Mouse (Mus musculus): ENCODE data around the gene St3gal5. TPM values are rescaled to one million over a fixed set of nuclear protein-coding genes. Genes with fewer than 3 reads are reported as not detected.
"Not testable (repeated sequence)": the region's sequence is repeated elsewhere in the genome, so short reads cannot be mapped to it uniquely, and the experiment has no call there.

Gene St3gal5
- polyA plus RNA-seq, 1 experiment from 2014 or later: 18.9 TPM

DNA sequence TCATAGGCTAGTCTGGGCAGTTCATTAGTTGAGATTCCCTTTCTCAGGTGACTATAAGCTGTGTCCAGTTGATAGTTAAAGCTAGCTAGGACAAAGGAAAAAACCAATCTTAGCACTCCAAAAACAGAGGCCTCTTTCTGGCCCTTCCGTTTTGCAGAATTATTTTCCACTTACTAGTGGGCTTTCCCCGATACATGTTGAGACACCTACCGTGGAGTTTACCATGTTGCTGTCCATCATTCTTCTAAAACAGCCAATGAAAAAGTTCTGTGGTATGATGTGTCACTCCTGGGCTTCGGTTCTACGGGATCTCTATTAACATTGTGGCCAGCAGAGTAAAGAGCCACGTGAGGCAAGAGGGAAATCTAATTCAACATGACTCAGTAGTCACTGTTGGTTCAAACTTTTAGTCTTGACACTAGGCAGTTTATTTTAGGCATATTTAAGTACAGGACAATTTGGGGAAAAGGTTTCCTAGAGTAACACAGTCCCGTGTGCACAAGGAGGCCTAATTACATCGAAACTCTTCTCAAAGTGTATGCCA is 35.4 kb downstream of the St3gal5 start:
- H3K36me3 ChIP-seq (ENCODE audit: inconsistent target): 0 out of 2 replicates have a peak, but pooled peaks cover 17% of the 10 kb centered on the region
- peaks cover 31% of the 10 kb centered on the region for H3K79me2 ChIP-seq (ENCODE audit: inconsistent target)
- WGBS (ENCODE audit: missing documents): 98% methylated on average over 8 of the region's 8 CpGs
- no peak overlapping the region for H3K27ac ChIP-seq
- no peak overlapping the region for H3K4me3 ChIP-seq (ENCODE audit: inconsistent target)

DNA sequence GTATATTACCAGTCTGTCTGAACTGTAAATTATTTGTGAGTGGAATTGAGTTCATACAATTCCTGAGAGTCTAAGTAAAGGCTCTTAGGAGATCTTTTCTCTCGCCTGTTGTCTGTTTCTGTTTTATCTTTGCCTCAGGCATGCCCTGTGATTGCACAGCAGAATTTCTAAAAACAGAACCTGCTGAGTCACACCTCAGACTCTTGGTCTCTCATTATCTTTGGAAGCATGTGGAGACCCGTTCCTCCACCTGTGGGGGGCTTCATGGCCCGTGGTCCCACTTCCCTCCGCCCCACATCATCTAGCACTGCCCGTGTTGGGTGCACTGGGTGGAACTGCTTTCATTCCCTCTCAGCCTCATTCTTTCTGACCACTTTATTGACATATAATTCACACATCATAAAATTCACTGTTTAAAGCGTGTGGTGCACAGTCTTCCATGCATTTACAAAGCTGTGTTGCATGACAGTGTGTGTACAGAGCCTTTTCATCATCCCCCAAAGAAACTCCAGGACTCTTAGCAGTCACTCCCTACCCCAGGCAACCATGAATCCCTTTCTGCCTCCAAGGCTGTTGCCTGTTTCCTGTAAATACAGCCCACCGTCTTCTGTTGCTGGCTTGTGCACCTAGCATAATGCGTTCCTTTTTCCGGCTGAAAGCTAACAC is 37.6 kb downstream of the St3gal5 start:
- 48% methylated on average over 9 of the region's 9 CpGs for WGBS (ENCODE audit: missing documents)
- peak overlapping the region; percentile 31 for H3K27ac ChIP-seq
- H3K79me2 ChIP-seq (ENCODE audit: inconsistent target): peaks cover 22% of the 10 kb centered on the region
- H3K36me3 ChIP-seq (ENCODE audit: inconsistent target): 0 out of 2 replicates have a peak, but pooled peaks cover 17% of the 10 kb centered on the region
- no peak overlapping the region for H3K4me3 ChIP-seq (ENCODE audit: inconsistent target)

DNA sequence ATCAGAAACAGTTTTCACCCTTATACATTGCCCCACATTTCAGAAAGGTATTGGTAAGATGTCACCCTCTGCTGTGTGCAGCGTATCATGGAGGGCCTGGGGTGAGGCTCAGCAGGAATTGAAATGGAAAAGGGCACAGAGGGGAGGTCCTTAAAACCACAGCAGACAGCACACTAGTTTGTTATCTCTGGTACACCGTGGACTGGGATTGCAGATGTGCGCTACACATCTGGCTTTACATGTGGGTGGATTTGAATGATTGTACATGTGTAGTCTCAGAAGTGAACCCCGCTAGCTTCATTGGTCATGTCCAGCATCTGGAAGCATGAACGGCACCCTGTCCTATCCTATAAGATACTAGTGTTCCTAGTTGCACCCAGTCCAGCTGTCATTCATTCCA is 38.6 kb downstream of the St3gal5 start:
- peaks cover 22% of the 10 kb centered on the region for H3K79me2 ChIP-seq (ENCODE audit: inconsistent target)
- no peak overlapping the region for H3K27ac ChIP-seq
- 98% methylated on average over 5 of the region's 5 CpGs for WGBS (ENCODE audit: missing documents)
- H3K4me3 ChIP-seq (ENCODE audit: inconsistent target): no peak overlapping the region
- H3K36me3 ChIP-seq (ENCODE audit: inconsistent target): 0 out of 2 replicates have a peak, but pooled peaks cover 12% of the 10 kb centered on the region

DNA sequence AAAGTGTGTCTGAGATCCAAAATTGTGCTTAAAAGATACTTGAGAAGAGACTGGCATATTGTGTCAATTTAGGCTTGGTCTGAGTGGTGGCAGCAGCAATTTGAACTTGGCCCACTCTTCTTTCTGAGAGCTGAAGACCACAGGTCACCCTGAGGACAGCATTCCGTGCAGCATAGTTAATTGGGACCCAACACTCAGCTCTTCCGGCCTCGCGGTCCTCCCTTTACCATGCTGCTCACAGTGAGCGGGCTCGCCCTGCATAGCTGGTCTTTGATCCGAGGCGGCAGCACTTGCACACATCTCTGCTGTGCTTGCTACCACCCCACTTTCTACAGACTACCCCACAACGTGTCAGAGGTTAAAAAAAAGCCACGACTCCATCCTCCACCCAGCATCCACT is 39.2 kb downstream of the St3gal5 start:
- WGBS (ENCODE audit: missing documents): 95% methylated on average over 10 of the region's 10 CpGs
- peaks cover 22% of the 10 kb centered on the region for H3K79me2 ChIP-seq (ENCODE audit: inconsistent target)
- 0 out of 2 replicates have a peak, but pooled peaks cover 8% of the 10 kb centered on the region for H3K36me3 ChIP-seq (ENCODE audit: inconsistent target)
- no peak overlapping the region for H3K4me3 ChIP-seq (ENCODE audit: inconsistent target)
- H3K27ac ChIP-seq: no peak overlapping the region

DNA sequence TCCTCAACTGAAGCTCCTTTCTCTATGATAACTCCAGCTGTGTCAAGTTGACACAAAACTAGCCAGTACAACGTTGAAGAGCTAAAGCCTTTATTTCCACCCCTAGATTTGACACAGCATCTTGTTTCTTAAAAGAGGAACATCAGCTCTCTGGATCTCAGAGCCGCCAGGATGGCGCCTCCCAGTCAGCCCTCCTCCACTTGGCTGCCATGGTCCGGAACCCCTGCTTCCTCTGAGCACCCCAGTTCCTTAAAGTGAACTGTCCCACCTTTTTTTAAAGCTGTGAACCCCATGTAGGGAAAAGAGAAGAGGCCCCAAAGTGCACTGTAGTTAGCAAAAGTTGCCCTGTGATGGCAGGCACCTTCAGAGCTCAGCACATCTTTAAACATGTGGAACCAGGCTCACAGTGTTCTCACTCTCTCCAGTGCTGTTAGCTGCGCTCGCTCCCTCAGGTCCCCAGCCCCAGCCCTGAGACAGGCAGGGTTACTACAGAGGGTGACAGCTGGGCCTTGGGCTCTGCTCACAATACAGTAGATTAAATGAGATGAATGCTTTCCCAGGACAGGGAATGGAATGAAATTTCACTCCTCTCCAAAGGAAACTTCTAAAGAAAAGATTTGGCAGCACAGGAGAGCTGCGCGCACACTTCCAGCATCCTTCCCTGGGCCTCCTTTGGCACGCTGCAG is 42.3 kb downstream of the St3gal5 start:
- H3K27ac ChIP-seq: peak overlapping the region; percentile 95
- H3K36me3 ChIP-seq (ENCODE audit: inconsistent target): no peaks in the 10 kb centered on the region
- H3K4me3 ChIP-seq (ENCODE audit: inconsistent target): no peak overlapping the region
- 33% methylated on average over 9 of the region's 9 CpGs for WGBS (ENCODE audit: missing documents)
- peaks cover 17% of the 10 kb centered on the region for H3K79me2 ChIP-seq (ENCODE audit: inconsistent target)

DNA sequence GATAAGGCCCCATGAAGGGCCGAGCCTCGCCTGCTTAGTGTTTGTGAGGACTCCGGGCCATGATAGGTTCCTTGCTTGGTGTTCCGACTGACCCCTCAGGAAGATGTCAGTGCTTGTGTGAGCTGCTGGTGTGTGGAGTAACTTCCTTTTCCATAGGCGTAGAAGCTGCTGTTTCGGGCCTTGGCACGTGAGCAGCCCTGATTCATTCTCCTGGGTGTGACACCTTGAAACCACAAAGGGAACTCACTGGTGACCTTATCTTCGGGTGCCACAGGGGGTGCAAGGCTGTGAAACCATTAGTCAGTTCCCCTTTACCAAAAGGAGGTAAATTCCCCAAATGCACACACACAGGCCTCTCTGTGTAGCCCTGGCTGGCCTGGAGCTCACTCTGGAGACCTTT is 43.0 kb downstream of the St3gal5 start:
- Histone ChIP-seq H3K27ac (peak overlapping the region; percentile 95), H3K4me3 (ENCODE audit: inconsistent target) (no peak overlapping the region), H3K79me2 (ENCODE audit: inconsistent target) (peaks cover 11% of the 10 kb centered on the region), H3K36me3 (ENCODE audit: inconsistent target) (no peaks in the 10 kb centered on the region)
- 13% methylated on average over 8 of the region's 8 CpGs for WGBS (ENCODE audit: missing documents)

DNA sequence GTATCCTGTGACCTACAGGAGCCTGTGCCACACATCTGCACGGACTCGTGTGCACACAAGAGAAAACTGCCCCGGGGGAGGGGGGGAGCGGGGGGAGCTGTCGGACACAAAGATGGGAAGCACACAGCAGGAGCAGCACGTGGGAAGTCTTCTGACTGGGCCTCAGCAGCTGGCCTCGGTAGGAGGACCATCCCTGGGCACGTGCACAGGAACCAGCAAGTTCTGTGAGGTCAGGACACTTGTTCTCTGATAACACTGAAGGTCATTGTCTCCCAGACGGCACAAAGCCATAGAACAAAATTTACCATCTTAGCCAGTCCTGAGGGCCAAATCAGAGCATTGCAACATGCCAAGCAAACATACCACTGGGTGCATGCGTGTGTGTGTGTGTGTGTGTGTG is 43.8 kb downstream of the St3gal5 start:
- peak overlapping the region; percentile 95 for H3K27ac ChIP-seq
- 69% methylated on average over 10 of the region's 10 CpGs for WGBS (ENCODE audit: missing documents)
- peaks cover 4% of the 10 kb centered on the region; the same call in 1 of the 2 replicates for H3K79me2 ChIP-seq (ENCODE audit: inconsistent target)
- H3K4me3 ChIP-seq (ENCODE audit: inconsistent target): no peak overlapping the region
- H3K36me3 ChIP-seq (ENCODE audit: inconsistent target): no peaks in the 10 kb centered on the region

DNA sequence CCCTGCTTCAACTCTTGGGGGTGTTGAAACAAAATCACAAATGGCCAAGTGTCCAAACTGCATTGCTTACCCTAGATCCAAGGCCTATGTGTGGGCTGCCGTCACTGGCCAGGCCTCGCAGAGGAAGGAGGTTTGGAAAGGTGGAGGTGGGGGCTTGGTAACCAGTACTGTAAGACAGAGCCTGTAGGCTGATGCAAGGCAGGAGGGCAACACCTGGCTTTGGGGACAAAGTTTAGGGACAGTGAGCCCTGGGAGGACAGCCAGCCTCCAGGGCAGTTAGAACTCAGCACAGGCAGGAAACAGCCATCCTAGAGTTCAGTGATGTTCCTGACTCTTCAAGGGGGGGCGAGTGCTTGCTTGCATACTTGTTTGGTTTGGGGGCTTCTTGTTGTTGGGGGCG is 45.2 kb downstream of the St3gal5 start:
- Histone ChIP-seq H3K27ac (no peak overlapping the region), H3K79me2 (ENCODE audit: inconsistent target) (no peaks in the 10 kb centered on the region), H3K36me3 (ENCODE audit: inconsistent target) (peaks cover 3% of the 10 kb centered on the region; the same call in 1 of the 2 replicates), H3K4me3 (ENCODE audit: inconsistent target) (no peak overlapping the region)
- WGBS (ENCODE audit: missing documents): 96% methylated on average over 4 of the region's 4 CpGs

DNA sequence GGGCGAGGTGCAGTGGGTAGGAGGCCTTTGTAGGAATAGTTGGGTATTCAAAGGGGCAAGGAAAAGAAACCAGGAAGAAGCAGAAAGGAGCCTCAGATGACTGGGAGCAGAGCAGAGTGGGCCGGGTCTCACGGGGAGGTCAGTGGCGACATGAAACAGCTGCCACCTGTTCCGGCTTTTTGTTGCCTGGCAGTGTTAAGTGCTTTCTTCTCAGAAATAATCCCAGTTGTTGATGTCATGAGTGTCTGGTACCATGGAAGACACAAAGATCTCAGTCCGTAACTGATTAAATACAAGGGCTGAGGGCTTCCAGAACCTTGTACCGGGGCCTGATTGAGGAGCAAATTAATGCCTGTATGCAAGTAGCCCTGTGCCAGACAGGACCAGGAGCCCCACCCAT is 47.0 kb downstream of the St3gal5 start:
- Histone ChIP-seq H3K79me2 (ENCODE audit: inconsistent target) (no peaks in the 10 kb centered on the region), H3K4me3 (ENCODE audit: inconsistent target) (no peak overlapping the region), H3K36me3 (ENCODE audit: inconsistent target) (peaks cover 21% of the 10 kb centered on the region; the same call in 1 of the 2 replicates), H3K27ac (no peak overlapping the region)
- 92% methylated on average over 7 of the region's 7 CpGs for WGBS (ENCODE audit: missing documents)

DNA sequence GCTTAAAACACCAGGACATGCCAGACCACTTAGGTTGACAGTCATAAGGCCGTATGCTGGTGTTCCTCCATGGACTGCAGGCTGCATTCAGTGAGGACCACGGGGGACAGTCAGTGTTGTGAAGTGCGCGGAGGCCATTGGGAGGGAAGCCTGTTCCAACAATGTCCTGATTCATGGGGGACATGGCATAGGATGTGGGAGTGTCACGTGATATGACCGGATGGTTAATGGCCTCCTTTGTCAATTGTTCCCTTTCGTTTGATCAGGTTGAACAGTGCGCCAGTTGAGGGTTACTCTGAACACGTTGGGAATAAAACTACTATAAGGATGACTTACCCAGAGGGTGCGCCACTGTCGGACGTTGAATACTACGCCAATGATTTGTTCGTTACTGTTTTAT is 49.4 kb downstream of the St3gal5 start:
- WGBS (ENCODE audit: missing documents): 98% methylated on average over 14 of the region's 14 CpGs
- H3K4me3 ChIP-seq (ENCODE audit: inconsistent target): no peak overlapping the region
- H3K27ac ChIP-seq: no peak overlapping the region
- H3K79me2 ChIP-seq (ENCODE audit: inconsistent target): no peaks in the 10 kb centered on the region
- H3K36me3 ChIP-seq (ENCODE audit: inconsistent target): peaks cover 30% of the 10 kb centered on the region; the same call in 1 of the 2 replicates

DNA sequence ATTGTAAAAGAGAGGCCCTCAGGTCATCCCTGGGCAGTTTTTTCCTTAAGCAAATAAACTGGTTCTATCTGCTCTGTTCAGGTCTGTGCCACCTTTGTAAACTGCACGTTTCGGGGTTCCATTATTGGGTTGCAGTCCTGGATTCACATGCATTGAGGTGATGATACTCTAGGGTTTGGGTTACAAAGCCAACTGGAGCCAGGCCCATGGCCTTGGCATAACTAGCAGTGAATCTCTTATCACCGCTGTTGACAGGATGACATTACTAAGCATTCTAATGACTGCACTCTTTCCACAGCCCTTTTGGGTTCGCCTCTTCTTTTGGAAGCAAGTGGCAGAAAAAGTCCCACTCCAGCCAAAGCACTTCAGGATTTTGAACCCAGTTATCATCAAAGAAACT is 51.3 kb downstream of the St3gal5 start:
- 97% methylated on average over 4 of the region's 4 CpGs for WGBS (ENCODE audit: missing documents)
- no peak overlapping the region for H3K27ac ChIP-seq
- H3K36me3 ChIP-seq (ENCODE audit: inconsistent target): peaks cover 30% of the 10 kb centered on the region; the same call in 1 of the 2 replicates

DNA sequence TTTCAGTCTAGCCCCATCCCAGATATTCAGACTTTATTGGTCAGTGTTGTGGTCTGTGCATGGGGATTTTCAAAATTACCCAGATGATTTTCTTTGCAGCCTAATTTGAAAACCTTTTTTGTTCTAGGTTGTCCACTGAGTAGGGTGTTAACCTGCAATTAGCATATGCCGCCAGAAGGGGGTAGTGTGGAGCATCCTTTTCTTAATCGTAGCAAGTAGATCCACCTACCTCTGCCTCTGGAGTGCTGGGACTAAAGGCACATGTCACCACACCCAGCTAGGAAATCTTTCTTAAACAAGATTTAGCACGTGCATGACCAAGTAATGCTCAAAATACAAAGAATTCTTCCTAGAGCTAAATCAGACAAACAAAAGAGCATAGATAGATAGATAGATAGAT is 52.4 kb downstream of the St3gal5 start:
- WGBS (ENCODE audit: missing documents): 94% methylated on average over 3 of the region's 3 CpGs
- Histone ChIP-seq H3K4me3 (ENCODE audit: inconsistent target) (no peak overlapping the region), H3K36me3 (ENCODE audit: inconsistent target) (peaks cover 30% of the 10 kb centered on the region; the same call in 1 of the 2 replicates), H3K27ac (no peak overlapping the region), H3K79me2 (ENCODE audit: inconsistent target) (no peaks in the 10 kb centered on the region)

More for the DNA sequence above, 51.3 kb downstream of the St3gal5 start:
- Histone ChIP-seq H3K79me2 (ENCODE audit: inconsistent target) (no peaks in the 10 kb centered on the region), H3K4me3 (ENCODE audit: inconsistent target) (no peak overlapping the region)

DNA sequence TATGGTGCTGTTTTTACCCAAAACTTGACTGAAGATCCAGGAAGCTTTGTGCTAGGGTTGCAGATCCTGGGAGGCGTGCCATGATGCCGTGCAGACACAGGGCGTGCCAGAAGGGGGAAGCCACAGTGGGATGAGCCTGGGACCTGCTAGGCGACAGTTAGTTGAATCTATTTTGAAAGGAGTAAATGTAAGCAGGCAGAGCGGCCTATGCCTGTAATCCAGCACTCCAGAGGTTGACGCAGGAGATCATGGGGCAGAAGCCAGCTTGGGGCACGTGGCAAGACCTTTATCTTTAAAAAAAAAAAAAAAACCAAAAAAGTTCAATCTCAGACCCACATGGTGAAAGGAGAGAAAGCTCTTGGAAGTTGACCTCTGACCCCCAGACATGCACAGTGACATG is 55.3 kb downstream of the St3gal5 start:
- Histone ChIP-seq H3K27ac (peak overlapping the region; percentile 72), H3K4me3 (ENCODE audit: inconsistent target) (no peak overlapping the region), H3K79me2 (ENCODE audit: inconsistent target) (no peaks in the 10 kb centered on the region), H3K36me3 (ENCODE audit: inconsistent target) (peaks cover 26% of the 10 kb centered on the region; the same call in 1 of the 2 replicates)
- 88% methylated on average over 7 of the region's 7 CpGs for WGBS (ENCODE audit: missing documents)

DNA sequence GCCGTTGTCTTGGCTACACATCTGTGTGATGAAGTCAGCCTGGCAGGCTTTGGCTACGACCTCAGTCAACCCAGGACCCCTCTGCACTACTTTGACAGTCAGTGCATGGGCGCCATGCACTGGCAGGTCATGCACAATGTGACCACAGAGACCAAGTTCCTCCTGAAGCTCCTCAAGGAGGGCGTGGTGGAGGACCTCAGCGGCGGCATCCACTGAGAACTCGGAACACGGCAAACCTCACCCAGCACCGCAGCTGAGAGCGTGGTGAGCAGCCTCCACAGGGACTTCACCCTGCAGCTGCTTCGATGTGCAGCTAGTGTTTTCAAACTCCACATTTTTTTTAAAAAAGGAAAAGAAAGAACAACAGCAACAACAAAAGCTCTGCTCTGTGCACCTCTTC is 56.1 kb downstream of the St3gal5 start:
- Histone ChIP-seq H3K4me3 (ENCODE audit: inconsistent target) (no peak overlapping the region), H3K79me2 (ENCODE audit: inconsistent target) (no peaks in the 10 kb centered on the region), H3K27ac (peak overlapping the region; percentile 72), H3K36me3 (ENCODE audit: inconsistent target) (peaks cover 18% of the 10 kb centered on the region; the same call in 1 of the 2 replicates)
- 18% methylated on average over 11 of the region's 11 CpGs for WGBS (ENCODE audit: missing documents)

DNA sequence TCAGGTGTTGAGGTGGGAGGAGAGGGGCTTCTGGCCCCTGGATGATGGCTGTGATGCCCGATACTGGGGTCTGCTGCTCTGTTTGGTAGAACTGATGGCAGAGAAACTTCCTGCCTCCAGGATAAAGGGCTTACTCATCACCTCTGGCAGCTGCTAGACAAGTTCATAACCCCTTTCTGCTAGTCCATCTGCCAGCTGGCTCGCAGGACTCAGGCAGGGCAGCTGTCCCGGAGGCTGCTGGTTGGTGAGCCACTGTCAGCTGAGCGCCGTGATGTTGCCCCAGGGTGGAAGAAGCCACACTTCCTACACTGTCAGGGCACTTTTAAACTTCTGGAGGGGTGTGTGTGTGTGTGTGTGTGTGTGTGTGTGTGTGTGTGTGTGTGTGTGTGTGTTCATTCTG is 56.6 kb downstream of the St3gal5 start:
- not testable (repeated sequence) for H3K79me2 ChIP-seq (ENCODE audit: inconsistent target); H3K4me3 ChIP-seq (ENCODE audit: inconsistent target)
- WGBS (ENCODE audit: missing documents): 44% methylated on average over 1 of the region's 5 CpGs
- H3K27ac ChIP-seq: peak overlapping the region; percentile 72
- H3K36me3 ChIP-seq (ENCODE audit: inconsistent target): peaks cover 13% of the 10 kb centered on the region; the same call in 1 of the 2 replicates

Data from macrophage (primary cell).